Mouse (Mus musculus): ENCODE data around the gene Dennd4c. TPM values are rescaled to one million over a fixed set of nuclear protein-coding genes. Genes with fewer than 3 reads are reported as not detected.

Dennd4c gene
- 10 to 100 TPM; 28.9 to 36.6 (median 34.0) TPM for total RNA-seq (2022)

DNA sequence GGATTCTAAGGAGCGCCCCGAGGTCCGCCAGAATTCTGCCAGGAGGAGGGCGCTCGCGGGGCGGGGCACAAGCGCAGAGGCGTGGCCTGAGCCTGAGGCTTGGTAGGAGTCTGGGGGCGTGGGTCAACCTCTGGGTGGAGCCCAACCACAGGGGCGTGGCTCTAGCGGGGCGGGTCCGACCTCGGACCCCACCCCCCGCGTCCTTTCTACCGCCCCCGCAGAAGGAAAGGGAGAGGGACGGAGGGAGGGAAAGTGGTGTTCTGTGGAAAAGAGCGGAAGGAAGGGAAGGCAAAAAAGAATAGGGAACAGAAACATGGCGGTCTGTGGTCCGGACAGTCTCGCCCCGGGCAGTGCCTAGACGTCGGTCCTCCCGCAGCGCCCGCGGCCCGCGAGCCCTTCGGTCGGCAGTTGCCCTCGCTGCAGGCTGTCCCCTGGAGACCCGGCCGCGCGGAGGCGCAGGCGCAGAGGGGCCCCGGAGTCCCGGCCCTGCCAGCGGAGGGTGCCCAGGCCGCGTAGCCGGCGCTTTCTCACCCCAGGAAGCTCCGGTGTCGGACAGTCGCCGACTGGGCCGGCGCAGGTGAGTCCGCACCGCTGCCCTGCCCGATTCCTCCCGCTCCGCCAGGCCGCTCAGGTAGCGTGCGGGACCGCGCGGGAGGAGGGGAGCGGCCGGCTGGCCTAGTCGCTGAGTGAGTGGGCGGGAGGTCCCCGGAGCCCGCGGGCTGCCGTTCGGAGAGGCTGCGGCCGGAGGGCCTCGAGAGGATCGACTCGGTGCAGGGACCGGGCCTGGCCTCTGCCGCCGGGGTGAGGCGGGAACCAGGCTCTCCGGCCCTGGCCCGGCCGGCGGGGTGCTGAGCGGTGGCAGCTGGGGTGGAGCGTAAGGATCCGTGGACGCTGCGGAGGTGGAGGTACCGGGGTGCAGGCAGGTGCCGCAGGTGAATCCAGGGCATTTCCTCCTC lies at the start of gene Dennd4c:
Gene Dennd4c (plus strand): TSS at position 220 of the 956 bp plus-strand sequence.
- peak; percentile 93 to 94 for DNase-seq (ENCODE audit: low spot score in 2 of 2)

DNA sequence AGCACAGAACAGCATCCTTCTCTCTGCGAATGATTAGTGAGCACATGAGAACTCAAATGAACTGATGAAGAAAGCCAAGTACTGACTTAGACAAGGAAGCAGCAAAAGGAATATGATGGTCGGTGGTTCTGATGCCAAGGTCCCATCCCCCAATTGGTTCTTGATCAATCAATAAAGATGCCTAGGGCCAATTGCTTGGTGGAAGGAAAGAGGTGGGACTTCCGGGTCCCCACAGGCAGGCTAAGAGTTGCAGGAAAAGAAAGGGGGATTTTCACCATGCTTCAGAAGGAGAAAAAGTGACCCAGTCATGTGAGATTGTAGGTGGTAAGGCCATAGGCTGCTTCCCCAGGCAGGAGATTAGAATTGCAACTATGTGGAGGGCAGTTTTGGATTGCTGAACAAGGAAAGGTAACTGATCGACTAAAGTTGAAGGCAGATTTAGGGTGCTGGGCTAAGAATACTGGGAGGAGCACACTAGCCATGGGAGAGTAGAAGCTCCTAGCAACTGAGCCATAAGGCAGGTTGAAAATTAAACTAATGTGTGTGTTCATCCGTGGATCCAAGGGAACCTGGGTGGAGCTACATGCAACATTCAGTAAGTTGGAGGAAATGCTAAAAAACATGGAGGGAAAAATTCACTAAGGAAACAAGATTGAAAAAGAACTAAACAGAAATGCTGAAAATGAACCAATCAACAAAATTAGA lies 49.0 kb upstream of the Dennd4c start:
- no peak for DNase-seq (ENCODE audit: low spot score in 2 of 2)

DNA sequence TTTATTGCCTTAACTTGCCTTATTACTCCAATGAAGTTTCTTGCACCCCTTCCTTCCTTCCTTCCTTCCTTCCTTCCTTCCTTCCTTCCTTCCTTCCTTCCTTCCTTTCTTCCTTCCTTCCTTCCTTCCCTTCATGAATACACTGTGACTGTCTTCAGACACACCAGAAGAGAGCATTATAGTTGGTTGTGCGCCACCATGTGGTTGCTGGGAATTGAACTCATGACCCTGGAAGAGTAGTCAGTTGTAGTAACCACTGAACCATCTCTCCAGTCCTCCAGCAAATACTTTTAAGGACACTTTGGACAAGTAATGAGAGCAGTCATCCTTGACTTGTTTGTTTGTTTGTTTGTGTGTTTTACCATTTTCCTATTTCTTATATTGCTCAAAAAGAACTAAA lies 39.6 kb upstream of the Dennd4c start:
- DNase-seq (ENCODE audit: low spot score in 2 of 2) = no peak

DNA sequence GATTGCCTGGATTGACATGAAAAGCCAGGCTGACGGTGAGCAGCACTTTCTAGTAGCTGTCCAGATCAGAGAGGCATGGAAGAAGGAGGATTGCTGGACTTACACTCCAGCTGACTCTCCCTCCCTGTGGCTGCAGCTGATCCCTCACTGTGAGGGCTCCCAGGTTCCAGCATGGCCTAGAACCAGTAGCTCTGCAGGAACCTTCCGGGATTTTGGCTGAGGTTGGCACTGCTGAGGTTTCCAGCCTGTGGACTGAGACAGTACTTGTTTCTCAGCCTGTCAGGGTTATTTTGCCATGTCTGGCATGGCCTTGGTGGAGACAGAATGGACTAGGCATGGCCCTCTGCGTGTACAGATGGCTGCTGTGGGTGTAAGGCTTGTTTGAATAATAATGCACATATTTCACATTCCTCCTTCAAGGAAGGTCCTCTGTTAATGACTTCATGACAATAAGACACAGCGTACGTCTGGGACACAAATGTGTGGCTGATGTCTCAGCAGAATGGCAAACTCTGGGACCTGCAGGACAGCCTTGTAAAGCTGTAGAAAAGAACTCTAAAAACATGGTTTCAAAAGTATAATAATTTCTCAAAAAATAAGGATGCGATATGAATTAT lies 38.2 kb upstream of the Dennd4c start:
- no peak for DNase-seq (ENCODE audit: low spot score in 2 of 2)

DNA sequence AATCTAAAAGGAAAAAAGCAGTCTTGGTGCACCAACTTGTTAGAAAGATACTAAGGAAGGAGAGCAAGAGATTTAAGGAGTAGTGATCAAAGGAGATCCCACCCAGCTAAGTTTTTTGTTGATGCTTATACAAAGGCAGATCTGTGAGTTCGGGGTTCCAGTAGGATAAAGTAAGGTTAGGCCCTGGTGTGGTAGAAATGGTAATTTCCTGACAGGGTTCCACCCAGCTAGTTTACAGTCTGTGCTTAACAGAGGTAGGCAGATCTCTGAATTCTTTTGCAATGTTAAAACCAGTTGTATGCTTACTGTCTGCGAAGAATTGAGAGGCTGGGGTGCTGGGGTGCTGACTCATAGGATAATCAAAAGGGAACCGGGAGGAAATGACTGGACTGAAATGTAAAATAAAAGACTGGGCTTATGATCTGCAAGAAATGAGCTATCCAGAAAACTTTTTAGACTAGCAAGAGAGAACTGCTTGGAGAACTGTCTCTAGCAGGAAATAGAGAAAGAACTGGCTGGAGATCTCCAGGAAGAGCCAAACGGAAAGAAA lies 37.6 kb upstream of the Dennd4c start:
- DNase-seq (ENCODE audit: low spot score in 2 of 2) = no peak

DNA sequence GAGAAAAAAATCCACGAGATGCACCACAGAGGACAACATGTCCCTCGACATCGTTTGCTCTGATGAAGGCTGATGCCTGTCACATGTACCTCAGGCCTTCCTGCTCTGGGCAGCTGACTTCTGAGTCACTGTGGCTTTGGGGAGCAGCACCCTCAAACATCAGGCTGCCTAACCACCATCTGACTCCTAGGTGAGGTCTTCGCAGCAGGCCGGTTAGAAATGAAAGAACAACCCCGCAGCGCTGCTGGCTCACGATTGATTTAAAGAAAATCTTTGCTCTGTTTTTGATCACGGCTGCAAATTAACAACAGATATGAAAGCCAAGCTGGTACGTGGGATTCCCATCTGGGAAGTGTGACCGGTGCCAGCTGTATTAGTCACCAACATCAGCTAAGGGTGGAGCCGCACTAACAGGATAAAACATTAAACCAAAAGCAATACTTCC lies 35.6 kb upstream of the Dennd4c start:
- DNase-seq (ENCODE audit: low spot score in 2 of 2) = peak; percentile 34 to 40

DNA sequence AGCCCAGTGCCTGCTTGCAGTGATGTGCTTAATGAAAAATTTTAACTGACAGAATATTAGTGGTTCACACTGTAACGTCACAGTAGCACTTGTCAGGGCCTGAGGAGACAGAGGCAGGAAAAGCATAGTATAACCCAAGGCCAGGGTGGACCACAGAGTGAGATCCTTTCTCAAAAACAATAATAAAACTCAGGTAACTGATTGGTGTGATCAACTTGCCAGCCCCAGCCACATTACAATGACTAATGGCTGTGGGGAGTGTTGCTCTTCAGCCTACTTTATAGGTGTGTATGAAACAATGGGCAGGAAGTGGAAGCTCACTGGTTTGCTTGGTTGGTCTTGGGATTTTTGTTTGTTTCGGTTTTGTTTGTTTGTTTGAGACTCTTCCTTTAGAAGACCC lies 34.8 kb upstream of the Dennd4c start:
- DNase-seq (ENCODE audit: low spot score in 2 of 2) = no peak

DNA sequence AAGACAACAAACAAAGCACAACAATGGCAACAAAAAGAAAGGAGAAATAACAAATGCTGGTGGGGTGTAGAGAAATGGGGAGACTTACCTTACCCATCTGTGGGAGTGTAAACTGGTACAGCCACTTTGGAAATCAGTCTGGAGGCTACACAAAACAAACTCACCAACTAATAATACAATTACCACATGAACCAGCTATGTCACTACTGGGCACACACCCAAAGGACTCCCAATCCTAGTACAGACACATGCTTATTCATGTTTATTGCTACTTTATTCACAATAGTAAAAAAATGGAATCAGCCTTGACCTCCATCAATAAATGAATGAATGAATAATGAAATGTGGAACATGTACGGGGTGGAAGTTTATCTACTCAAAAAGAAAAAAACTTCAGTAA lies 33.0 kb upstream of the Dennd4c start:
- peak in 1 of 2 experiments; percentile 9 for DNase-seq (ENCODE audit: low spot score in 2 of 2)

DNA sequence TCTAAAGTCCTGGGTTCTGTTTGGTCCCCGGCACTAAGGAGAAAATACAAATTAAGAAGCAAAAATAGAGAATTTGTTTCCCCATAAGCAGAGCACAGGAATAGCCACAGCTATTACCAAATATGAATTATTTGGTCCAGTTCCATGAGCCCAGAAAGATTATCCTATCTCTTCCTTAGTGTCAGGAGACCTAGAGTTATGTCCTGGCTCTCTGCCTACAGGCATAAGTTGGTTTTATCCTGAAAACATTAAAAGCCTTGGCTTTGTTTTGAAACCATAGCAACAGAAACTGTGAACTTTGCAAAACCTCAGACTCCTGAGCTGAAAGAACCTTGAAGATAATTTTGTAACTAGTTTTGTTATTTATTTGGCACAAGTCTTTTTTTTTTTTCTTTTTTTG lies 31.2 kb upstream of the Dennd4c start:
- DNase-seq (ENCODE audit: low spot score in 2 of 2) = no peak

DNA sequence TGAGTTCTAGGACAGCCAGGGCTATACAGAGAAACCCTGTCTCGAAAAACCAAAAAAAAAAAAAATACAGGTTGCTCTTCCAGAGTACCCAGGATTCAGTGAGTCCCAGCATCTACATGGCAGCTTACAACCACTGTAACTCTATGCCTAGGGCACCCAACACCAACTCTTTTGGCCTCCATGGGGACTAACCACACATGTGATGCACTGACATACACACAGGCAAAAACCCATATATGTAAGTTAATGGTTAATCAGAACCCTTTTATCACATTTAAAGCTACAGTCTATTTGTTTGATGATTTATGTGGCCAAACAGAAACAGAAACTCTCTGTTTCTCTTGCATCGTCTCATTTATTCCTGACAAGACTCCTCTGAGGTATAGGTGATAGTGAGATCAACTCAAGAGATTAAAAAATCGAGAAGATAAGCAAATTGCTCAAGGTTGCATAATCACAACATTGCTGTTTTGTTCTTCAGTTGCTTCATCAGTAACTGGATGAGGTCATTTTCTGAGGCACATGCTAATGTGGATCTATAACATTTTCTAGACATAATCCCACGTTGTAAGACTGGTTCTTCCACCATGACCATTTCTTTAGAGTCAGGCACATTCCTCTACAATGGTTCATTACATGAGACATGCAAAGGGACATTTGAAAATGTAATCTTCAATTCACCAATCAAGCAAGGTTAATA lies 29.3 kb upstream of the Dennd4c start:
- no peak for DNase-seq (ENCODE audit: low spot score in 2 of 2)

DNA sequence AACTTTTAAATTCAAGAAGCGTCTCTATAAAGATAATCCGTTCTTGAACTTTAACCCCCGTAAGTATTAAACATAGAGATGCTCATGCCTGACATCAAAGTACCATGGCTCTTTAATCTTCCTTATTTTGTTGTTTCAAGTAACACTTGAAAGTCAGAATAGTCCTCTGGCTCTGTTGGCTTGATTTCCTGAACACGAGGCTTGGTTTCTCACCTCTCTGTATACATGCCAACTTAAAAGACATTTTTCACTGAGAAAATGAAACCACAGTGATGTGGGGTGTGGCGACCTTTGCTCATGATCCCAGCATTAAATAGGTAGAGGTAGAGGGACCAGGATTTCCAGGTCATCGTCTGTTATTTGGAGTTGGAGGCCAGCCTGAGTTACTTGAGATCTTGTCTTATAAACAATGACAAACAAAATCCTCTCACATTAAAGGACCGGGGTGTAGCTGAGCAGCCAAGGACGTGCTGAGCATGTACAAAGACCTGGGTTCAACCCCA lies 26.4 kb upstream of the Dennd4c start:
- no peak for DNase-seq (ENCODE audit: low spot score in 2 of 2)

DNA sequence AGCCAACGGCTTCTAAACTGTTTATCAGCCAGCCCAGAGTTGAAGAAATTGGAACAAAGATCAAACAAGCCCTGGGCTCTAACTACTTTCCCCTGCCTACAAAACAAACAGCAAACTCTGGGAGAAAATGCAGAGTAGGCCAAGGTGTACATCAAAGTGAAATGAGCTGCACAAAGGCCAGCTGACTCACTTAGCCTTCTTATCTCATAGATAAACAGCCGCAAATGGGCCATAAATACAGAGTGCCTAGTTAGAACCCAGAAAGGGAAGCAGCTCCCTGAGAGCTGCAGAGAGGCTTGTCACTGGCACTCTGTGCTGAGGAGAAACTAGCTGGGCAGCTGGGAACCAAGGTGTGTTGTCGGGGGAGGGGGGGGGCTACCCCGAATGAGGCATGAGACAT lies 23.2 kb upstream of the Dennd4c start:
- DNase-seq (ENCODE audit: low spot score in 2 of 2) = no peak

DNA sequence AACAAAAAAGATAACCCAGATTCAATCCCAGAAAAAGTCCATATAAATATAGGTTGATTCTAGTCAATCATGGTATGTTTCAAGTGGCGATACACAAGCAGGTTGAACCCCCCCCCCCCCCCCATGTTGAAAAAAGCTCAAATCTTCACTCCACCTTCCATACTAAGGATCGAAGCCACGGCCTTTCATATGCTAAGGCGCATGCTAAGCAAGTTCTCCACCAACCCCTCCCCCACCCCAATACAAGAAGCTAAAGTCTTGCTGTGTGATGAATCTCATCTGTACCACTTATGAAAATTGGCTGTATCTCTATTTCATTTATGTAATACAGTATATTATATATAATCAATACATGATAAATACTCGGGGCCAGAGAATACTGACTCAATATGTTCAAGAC lies 22.2 kb upstream of the Dennd4c start:
- DNase-seq (ENCODE audit: low spot score in 2 of 2) = no peak

DNA sequence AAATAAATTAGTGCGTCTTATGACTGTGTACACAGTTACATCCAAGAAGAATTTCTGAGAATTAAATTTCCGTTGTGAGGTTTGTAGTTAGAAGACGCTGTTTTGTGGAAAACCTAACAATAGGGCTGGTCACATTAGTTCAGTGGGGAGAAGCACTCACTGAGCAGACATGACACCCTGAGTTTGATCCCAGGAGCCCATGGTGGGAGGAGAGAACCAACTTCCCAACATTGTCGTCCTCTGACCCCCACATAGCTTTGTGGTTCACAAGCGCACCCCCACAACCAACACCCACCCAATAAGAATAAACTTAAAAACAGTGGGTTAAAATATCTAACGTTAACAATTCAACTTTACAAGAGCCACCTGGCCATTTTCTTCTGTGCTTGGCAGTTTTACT lies 18.5 kb upstream of the Dennd4c start:
- DNase-seq (ENCODE audit: low spot score in 2 of 2) = no peak

DNA sequence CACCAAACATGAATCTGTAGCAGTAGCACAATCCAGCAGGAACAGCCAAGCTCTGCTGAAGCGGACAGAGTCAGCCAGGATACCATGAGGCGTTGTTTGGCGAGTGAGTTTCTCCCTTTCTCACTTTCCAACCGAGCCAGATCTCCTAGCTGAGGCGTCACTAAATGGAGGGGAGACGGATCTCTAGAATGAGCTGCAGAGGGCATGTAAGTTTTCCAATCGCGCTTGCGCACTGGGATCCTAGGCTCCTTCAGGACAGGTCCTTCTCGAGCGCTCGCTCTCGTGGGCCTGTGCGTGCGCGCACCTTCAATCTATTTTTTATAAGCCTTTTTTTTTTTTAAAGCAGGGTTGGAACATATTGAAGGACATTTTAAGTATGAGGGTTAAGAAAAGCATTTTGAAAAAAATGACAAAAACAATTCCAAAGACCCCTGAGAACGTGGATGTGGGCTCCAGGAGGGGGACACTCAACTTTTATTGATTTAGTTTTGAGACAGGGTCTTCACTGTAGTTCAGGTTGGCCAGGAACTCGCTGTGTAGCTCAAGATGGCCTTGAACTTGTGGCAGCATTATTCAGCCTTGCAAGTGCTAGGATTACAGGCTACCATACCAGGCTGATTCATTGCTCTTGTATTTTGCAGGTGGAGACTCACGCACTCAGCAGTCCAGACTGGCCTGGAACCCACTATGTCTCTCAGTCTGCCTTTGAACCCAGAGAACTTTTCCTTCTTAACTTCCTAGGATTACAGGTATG lies 14.1 kb upstream of the Dennd4c start:
- no peak for DNase-seq (ENCODE audit: low spot score in 2 of 2)

DNA sequence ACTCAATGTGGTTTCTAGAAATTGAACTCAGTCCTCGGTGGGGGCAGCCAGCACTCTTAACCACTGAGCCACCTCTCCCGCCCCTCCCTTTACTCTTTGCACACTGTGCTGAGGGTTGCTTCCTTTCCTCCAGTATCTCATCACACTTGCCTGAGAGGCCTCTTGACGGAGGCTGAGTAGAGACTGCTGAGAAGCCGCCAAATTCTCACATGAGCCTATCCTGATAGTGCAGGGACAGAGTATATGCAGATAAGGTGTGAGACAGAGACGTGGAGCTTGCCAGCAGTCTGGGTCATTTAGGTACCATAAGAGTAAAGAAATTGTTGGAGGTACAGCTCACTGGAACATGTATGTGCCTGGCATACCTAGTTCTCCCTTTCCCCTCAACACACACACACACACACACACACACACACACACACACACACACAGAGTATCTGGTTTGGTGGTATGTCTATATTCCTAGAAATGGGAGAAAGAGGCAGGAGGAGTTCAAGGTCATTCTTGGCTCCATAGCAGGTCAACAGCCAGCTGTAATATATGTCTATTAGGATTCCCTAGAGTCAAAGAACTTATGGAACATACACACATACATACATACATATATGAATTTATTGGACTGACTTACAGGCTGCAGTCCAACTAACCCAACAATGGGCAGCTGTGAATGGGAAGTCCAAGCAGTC lies 8.9 kb upstream of the Dennd4c start:
- DNase-seq (ENCODE audit: low spot score in 2 of 2) = no peak

DNA sequence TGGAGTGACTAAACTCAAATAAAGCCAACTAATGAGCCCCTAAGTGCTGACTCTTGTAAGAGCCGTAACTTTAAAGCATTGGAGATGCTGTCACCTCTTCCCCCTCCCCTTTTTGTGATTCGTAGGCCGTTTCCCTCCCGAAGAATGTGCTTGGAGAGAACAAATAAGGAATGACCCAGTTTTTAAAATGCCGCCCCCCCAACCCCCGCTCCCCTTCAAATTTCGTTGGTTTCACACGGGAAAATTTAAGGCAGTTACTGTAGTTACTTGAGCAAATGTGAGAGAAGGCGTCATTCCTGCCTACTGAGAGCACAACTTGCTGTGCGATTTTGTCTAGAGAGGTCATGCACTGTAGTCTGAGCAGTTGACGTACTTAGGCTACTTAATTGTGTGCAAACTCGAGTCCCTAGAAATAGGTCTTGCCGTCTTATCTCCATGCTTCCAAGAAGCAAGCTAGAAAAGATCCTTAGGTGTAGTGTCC lies 1.0 kb downstream of the Dennd4c start:
- no peak for DNase-seq (ENCODE audit: low spot score in 2 of 2)

DNA sequence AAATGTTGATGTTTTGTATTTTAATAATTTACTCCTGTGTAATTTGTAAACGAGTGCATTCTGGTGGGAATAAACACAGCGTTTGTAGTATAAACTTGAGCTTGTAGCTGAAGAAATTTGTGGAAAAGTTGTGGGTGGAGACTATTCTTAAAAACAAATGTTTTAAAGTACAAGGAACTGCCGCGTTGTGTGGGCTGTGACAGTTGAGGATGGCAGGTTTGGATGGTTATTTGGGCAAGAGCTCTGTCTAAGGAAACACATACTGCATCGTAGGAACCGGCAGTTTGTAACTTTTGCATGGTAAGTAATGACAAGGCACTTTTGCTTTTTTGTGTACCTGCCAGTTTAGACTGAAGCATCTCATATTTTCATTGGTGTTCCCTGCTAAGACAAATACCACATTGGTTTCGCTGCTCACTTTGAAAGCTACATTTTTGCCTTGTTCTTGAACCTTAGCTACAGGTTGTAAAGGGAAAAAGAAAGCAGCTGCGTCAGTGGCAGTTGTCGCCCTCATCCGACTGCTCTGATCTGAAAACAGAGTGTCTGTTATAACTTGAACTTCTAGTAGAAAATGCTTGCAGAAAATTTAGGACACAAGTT lies 2.1 kb downstream of the Dennd4c start:
- no peak for DNase-seq (ENCODE audit: low spot score in 2 of 2)

DNA sequence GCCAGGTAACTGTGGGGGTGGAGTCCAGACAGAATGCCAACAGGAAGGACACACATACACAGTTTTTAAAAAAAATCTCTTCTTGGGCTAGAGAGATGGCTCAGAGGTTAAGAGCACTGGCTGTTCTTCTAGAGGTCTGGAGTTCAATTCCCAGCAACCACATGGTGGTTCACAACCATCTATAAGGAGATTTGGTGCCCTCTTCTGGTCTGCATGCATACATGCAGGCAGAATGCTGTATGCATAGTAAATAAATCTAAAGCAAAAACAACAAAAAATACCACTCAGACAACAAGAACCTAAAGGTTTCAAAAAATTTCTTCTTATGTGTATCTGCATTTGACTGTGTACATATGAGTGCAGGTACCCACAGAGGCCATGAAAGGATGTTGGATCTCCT lies 16.0 kb downstream of the Dennd4c start:
- no peak for DNase-seq (ENCODE audit: low spot score in 2 of 2)
